ENCODE assay signal across 8 mouse cellular contexts in the genomic region with DNA sequence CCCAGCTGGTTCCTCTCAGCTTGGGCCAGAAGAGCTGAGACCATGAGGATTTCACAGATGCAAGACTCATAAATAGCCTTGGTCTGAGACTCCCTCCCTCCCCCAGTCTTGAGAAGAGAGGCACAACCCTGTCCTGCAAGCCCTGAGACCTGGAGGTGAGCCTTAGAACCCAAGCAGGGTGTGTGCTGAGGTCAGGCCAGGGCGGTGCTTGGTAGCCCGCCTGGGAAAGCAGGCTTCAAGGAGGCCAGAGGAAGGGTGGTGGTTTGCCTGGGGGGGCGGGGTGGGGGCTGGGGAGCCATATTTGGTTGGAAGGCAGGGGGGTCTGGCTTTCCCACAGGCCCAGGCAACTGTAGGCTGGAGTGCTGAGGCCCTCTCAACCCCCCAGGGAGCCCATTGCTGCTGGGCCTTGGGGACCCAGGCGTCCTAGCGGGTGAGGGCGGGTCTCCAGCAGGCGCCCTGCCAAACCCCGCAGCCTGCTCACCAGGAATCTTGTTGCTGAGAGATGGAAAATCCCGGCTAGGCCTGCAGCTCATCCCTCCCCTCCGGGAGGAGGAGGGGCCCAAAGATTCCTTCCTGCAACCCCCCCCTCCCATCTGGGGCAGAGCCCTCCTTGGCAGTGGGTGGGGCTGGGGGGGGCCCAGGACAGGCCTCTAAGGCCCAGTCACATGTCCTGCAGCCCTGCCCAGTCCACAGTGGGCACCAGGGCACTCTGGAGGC. TPM values are rescaled to one million over a fixed set of nuclear protein-coding genes. Genes with fewer than 3 reads are reported as not detected.
A peak's percentile ranks its signal among the peaks of the same experiment; 100 is the strongest.
DNase-seq lines count a peak whose midpoint lies in the region; ATAC-seq and TF ChIP-seq lines count a peak whose summit lies in the region.

No protein-coding gene starts in this region.

- H3K27me3 ChIP-seq in lung, embryonic 14.5 days (ENCODE audit: insufficient read depth, low read length), result no peaks in the 10 kb centered on the region
- no peaks in the 10 kb centered on the region for H3K27me3 ChIP-seq in embryonic facial prominence, embryonic 15.5 days
- no peaks in the 10 kb centered on the region for H3K27me3 ChIP-seq in limb, embryonic 12.5 days

- peaks cover 15% of the 10 kb centered on the region; the same call in 1 of the 2 replicates for H3K36me3 ChIP-seq in lung, embryonic 14.5 days (ENCODE audit: insufficient read depth)
- 0 out of 2 replicates have a peak, but pooled peaks cover 4% of the 10 kb centered on the region for H3K36me3 ChIP-seq in embryonic facial prominence, embryonic 15.5 days
- peaks cover 37% of the 10 kb centered on the region for H3K36me3 ChIP-seq in limb, embryonic 12.5 days

- 10% methylated on average over 10 of the region's 10 CpGs for WGBS in lung, embryonic 14.5 days
- WGBS in embryonic facial prominence, embryonic 15.5 days, result 4% methylated on average over 10 of the region's 10 CpGs
- 25% methylated on average over 10 of the region's 10 CpGs for WGBS in limb, embryonic 12.5 days

- intact Hi-C loops in heart, postnatal 36 days (cut with DNase I), result no loop called here

- H3K4me3 ChIP-seq in lung, embryonic 14.5 days (ENCODE audit: low read depth, low read length), result no peak overlapping the region
- no peak overlapping the region for H3K4me3 ChIP-seq in embryonic facial prominence, embryonic 15.5 days (replicated peaks)
- no peak overlapping the region for H3K4me3 ChIP-seq in limb, embryonic 12.5 days (replicated peaks)

- peak overlapping the region; percentile 81 for H3K27ac ChIP-seq in lung, embryonic 14.5 days (ENCODE audit: low read depth)
- peak overlapping the region; percentile 89 for H3K27ac ChIP-seq in embryonic facial prominence, embryonic 15.5 days (replicated peaks)
- peak overlapping the region; percentile 57 for H3K27ac ChIP-seq in limb, embryonic 12.5 days

- peak overlapping the region; percentile 35 for H3K9ac ChIP-seq in lung, embryonic 14.5 days
- no peak overlapping the region for H3K9ac ChIP-seq in embryonic facial prominence, embryonic 15.5 days
- H3K9ac ChIP-seq in limb, embryonic 12.5 days (replicated peaks), result peak overlapping the region; percentile 34; the same call in 1 of the 2 replicates

- DNase-seq in lung, embryonic 14.5 days, result peak; percentile 86
- DNase-seq in lung, postnatal 14 days, result no peak
- peak; percentile 69 to 75 for DNase-seq in heart, postnatal 36 days
- DNase-seq in spleen, adult 12 weeks (ENCODE audit: low spot score), result no peak
- DNase-seq in layer of hippocampus, postnatal 25 days (ENCODE audit: extremely low spot score in 1 of 2, low spot score in 1 of 2), result no peak
- DNase-seq in B cell, adult 2 months, result no peak

- H3K4me2 ChIP-seq in lung, embryonic 14.5 days, result peak overlapping the region; percentile 36; the same call in 1 of the 2 replicates
- H3K4me2 ChIP-seq in embryonic facial prominence, embryonic 15.5 days (replicated peaks), result peak overlapping the region; percentile 38
- peak overlapping the region; percentile 13 for H3K4me2 ChIP-seq in limb, embryonic 12.5 days

- no peak for TF ChIP-seq CTCF in lung, embryonic 14.5 days (IDR thresholded peaks at IDR 0.05; ENCODE audit: low read depth)

- no peaks in the 10 kb centered on the region for H3K9me3 ChIP-seq in lung, embryonic 14.5 days (ENCODE audit: low read depth, low read length)
- no peaks in the 10 kb centered on the region for H3K9me3 ChIP-seq in embryonic facial prominence, embryonic 15.5 days (replicated peaks)
- no peaks in the 10 kb centered on the region for H3K9me3 ChIP-seq in limb, embryonic 12.5 days

- peaks cover 49% of the 10 kb centered on the region for H3K4me1 ChIP-seq in lung, embryonic 14.5 days (ENCODE audit: insufficient read depth)
- H3K4me1 ChIP-seq in embryonic facial prominence, embryonic 15.5 days, result peaks cover 92% of the 10 kb centered on the region
- peaks cover 87% of the 10 kb centered on the region for H3K4me1 ChIP-seq in limb, embryonic 12.5 days (replicated peaks)

- peak; percentile 56 for ATAC-seq in lung, embryonic 14.5 days (ENCODE audit: insufficient read depth)
- ATAC-seq in embryonic facial prominence, embryonic 15.5 days (ENCODE audit: insufficient number of reproducible peaks, low FRiP score, low TSS enrichment, low read depth), result peak; percentile 58
- ATAC-seq in limb, embryonic 12.5 days (ENCODE audit: insufficient number of reproducible peaks, insufficient read depth, low FRiP score, low TSS enrichment, low read depth), result no peak

RNA-seq across cellular contexts. Expression of a gene that starts 14.1 kb away (rescaled TPM):
- polyA plus RNA-seq in lung, embryonic 14.5 days (2014; fragmentation: Nextera tagmentation; extraction: Ambion mirVana), result 10.2 and 10.5 TPM in 2 replicates
- polyA plus RNA-seq in embryonic facial prominence, embryonic 15.5 days (2015; fragmentation: Nextera tagmentation; extraction: Ambion mirVana), result 13.2 and 13.9 TPM in 2 replicates
- total RNA-seq in heart, postnatal 36 days (2021), result 10 to 100 TPM; 41.9 to 50.8 TPM
- 13.2 and 14.5 TPM in 2 replicates for polyA plus RNA-seq in limb, embryonic 12.5 days (2016; fragmentation: Nextera tagmentation; extraction: Ambion mirVana)
- 100 to 1,000 TPM in 1 of 2 experiments, 10 to 100 TPM in 1; 96.9 to 109 TPM for total RNA-seq in layer of hippocampus, postnatal 25 days (2021)

RNA-seq across cellular contexts. Expression of a gene that starts 51.2 kb away (rescaled TPM):
- polyA plus RNA-seq in lung, embryonic 14.5 days (2014; fragmentation: Nextera tagmentation; extraction: Ambion mirVana), result 0.46 and 0.66 TPM in 2 replicates
- 0.55 and 0.65 TPM in 2 replicates for polyA plus RNA-seq in embryonic facial prominence, embryonic 15.5 days (2015; fragmentation: Nextera tagmentation; extraction: Ambion mirVana)
- under 1 TPM; 0.31 to 0.60 TPM for total RNA-seq in heart, postnatal 36 days (2021)
- polyA plus RNA-seq in limb, embryonic 12.5 days (2016; fragmentation: Nextera tagmentation; extraction: Ambion mirVana), result 0.26 and 0.36 TPM in 2 replicates
- under 1 TPM; 0.07 to 0.14 TPM for total RNA-seq in layer of hippocampus, postnatal 25 days (2021)

Comparison
In these comparisons a context has a peak if more than half of its experiments do, and no peak if none do; other contexts are left out.
1. DNase-seq: peak in lung, embryonic 14.5 days (single experiment) and heart, postnatal 36 days (2 of 2); none in lung, postnatal 14 days (single experiment), spleen, adult 12 weeks (single experiment), layer of hippocampus, postnatal 25 days (0 of 2) and B cell, adult 2 months (0 of 2).
2. Peak in every context shown above with its lines, with median percentiles within 50 percentile points of each other: H3K27ac ChIP-seq and H3K4me2 ChIP-seq.